Mouse (Mus musculus) liver, embryonic 11.5 days (tissue): ENCODE results near the gene Rinl. TPM values are rescaled to one million over a fixed set of nuclear protein-coding genes. Genes with fewer than 3 reads are reported as not detected.
A peak's percentile ranks its signal among the peaks of the same experiment; 100 is the strongest.

Experiments
- ATAC-seq: fragments of 200-750 bp; cut with Nextera tagmentation; replicated peaks from 2 replicates; pipeline ENCODE4 v1.8.0; 2017; ENCODE audit warnings: moderate number of reproducible peaks, mild to moderate bottlenecking, moderate TSS enrichment, moderate library complexity; ENCODE audit not compliant: low FRiP score
- DNase-seq: peaks from one replicate; pipeline ENCODE4 v3.0.0-alpha.2; 2017; ENCODE audit warnings: low spot score
- H3K27ac ChIP-seq: fragments of 300-500 bp; sonication (generic); 2 replicates; pipeline ENCODE4 v1.5.1; 2014; ENCODE audit warnings: mild to moderate bottlenecking, low read depth, low read length, control low read depth
- H3K27me3 ChIP-seq: fragments of 300-500 bp; sonication (generic); replicated peaks from 2 replicates; pipeline ENCODE4 v1.6.1; 2014; ENCODE audit warnings: low read length, mixed read lengths; ENCODE audit not compliant: control insufficient read depth, insufficient read depth
- H3K36me3 ChIP-seq: fragments of 300-500 bp; sonication (generic); 2 replicates; pipeline ENCODE4 v1.6.1; 2014; ENCODE audit warnings: mild to moderate bottlenecking, low read length, moderate library complexity, mixed read lengths; ENCODE audit not compliant: control insufficient read depth, insufficient read depth
- H3K4me1 ChIP-seq: fragments of 300-500 bp; sonication (generic); replicated peaks from 2 replicates; pipeline ENCODE4 v1.6.1; 2014; ENCODE audit warnings: low read length, mixed read lengths; ENCODE audit not compliant: control insufficient read depth, insufficient read depth
- H3K4me2 ChIP-seq: fragments of 300-500 bp; sonication (generic); 2 replicates; pipeline ENCODE4 v1.6.1; 2014; ENCODE audit warnings: mild to moderate bottlenecking, control low read depth, moderate library complexity
- H3K4me3 ChIP-seq: fragments of 300-500 bp; sonication (generic); 2 replicates; pipeline ENCODE4 v1.5.1; 2014; ENCODE audit warnings: low read depth, low read length, control low read depth
- H3K9ac ChIP-seq: fragments of 300-500 bp; sonication (generic); 2 replicates; pipeline ENCODE4 v1.6.1; 2014; ENCODE audit warnings: low read depth, low read length, control low read depth
- H3K9me3 ChIP-seq: fragments of 300-500 bp; sonication (generic); 2 replicates; pipeline ENCODE4 v1.6.1; 2016; ENCODE audit warnings: low read length, inconsistent platforms, mixed read lengths; ENCODE audit not compliant: control insufficient read depth
- WGBS: fragments of 180-500 bp; shearing (Covaris S2); extraction: QIAGEN DNeasy Blood & Tissue Kit; methylation state at CpG from one replicate; pipeline ENCODE4 v1.1.7; 2014; 5-methylcytosine and 5-hydroxymethylcytosine counted together
- polyA plus RNA-seq: library from polyadenylated mRNA; unstranded; fragments of >200 nt; fragmentation: Nextera tagmentation; extraction: Ambion mirVana; gene quantifications from 2 replicates; pipeline ENCODE4 v1.2.1, GENCODE M21; 2014

Gene Rinl
- polyA plus RNA-seq, 1 experiment from 2014 or later, result 23.1 TPM

DNA sequence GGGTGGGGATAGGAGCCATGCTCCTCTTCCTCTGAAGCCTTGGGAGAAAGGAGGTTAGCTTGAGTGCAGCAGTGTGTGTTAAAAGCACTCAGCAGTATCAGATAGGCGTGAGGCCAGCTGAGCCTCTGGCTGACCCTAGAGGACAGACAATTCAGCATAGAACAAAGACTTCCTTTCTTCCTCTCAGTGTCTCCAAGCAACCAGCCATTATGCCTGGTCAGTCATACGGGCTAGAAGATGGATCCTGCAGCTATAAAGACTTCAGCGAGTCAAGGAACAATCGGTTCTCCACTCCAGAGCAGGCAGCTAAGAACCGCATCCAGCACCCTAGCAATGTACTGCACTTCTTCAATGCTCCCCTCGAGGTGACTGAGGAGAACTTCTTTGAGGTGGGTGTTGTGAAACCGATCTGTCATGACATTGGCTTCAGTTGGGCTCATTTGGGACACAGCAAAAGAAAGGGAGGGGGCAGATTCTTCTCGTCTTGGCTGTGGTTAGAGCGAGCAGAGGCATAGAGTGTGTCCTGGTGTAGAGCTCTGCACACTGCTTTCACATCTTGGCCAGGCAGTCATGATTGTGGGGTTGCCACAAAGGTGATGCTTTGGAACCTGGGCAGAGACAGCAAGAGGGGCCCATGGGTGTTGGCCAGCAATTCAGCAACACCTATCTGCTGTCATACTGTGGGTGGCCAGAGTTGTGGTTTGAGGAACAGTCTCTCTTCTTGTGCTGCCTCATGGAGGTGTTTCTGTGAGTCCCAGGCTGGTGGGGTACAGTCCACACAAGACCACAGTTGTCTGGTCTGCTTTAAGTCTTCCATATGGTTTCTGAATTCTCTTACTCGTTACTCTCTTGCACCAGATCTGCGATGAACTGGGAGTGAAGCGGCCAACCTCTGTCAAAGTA is 31.8 kb downstream of the Rinl start:
- H3K4me1 ChIP-seq, result peaks cover 33% of the 10 kb centered on the region
- no peak overlapping the region for H3K9ac ChIP-seq
- 78% methylated on average over 12 of the region's 12 CpGs for WGBS

DNA sequence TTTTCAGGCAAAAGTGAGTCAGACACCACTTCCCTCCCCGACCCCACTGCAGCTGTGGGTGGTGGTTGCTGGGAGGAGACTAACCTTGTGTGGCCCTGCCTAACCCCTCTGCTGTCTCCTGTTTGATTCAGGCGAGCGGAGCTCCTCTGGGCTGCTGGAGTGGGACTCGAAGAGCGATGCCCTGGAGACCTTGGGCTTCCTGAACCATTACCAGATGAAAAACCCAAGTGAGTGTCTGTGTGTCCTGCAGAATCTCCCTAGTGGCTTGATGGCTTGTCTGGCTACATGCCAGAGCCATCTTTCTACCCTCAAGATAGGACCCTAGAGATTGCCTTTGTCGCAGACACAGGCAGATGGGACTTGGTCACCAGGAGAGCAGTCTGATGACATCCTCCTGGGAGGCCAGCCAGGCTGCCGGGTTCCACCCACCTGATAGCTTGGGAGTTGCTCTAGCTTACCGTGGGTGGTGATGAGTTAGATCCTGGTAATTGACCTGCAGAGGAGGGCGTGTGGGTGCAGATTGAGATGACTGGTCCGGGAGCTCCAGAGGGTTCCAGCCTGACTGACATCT is 32.6 kb downstream of the Rinl start:
- H3K27me3 ChIP-seq, result no peaks in the 10 kb centered on the region
- H3K4me3 ChIP-seq, result no peak overlapping the region
- no peak for ATAC-seq
- no peak overlapping the region for H3K4me2 ChIP-seq
- H3K9ac ChIP-seq, result no peak overlapping the region
- DNase-seq, result no peak
- no peaks in the 10 kb centered on the region for H3K9me3 ChIP-seq
- H3K36me3 ChIP-seq, result peaks cover 56% of the 10 kb centered on the region
- H3K4me1 ChIP-seq, result peaks cover 33% of the 10 kb centered on the region
- 68% methylated on average over 10 of the region's 10 CpGs for WGBS
- no peak overlapping the region for H3K27ac ChIP-seq

More for the DNA sequence above, 31.8 kb downstream of the Rinl start:
- no peak overlapping the region for H3K4me3 ChIP-seq
- H3K36me3 ChIP-seq, result peaks cover 63% of the 10 kb centered on the region
- no peak for ATAC-seq
- H3K9me3 ChIP-seq, result no peaks in the 10 kb centered on the region
- no peak overlapping the region for H3K27ac ChIP-seq
- H3K4me2 ChIP-seq, result no peak overlapping the region
- H3K27me3 ChIP-seq, result no peaks in the 10 kb centered on the region
- no peak for DNase-seq

DNA sequence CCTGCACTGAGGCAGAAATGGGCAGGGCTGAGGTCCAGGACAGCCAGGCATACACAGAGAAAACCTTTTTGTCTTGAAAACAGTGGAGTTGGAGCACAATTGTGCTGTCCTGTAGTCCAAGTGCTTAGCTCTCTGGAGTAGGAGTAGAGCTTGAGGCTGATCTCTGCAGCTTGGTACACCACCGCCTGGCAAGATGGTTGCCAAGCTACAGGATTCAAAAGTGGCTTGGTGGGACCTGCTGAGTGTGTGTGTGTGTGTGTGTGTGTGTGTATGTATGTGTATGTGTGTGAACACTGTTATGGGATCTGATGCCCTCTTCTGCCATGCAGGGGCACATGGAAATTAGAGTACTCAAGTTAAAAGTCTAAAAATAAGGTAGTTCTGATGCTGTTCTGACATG is 33.8 kb downstream of the Rinl start:
- no peak overlapping the region for H3K9ac ChIP-seq
- peaks cover 43% of the 10 kb centered on the region for H3K36me3 ChIP-seq
- peaks cover 25% of the 10 kb centered on the region for H3K4me1 ChIP-seq
- DNase-seq, result no peak
- H3K27me3 ChIP-seq, result no peaks in the 10 kb centered on the region
- no peak overlapping the region for H3K4me2 ChIP-seq
- no peaks in the 10 kb centered on the region for H3K9me3 ChIP-seq
- H3K27ac ChIP-seq, result no peak overlapping the region
- 76% methylated on average over 1 of the region's 1 CpGs for WGBS
- no peak for ATAC-seq
- H3K4me3 ChIP-seq, result no peak overlapping the region

- H3K27ac ChIP-seq, result no peak overlapping the region; the same call in 1 of the 2 replicates
- no peaks in the 10 kb centered on the region for H3K27me3 ChIP-seq
- DNase-seq, result no peak
- H3K4me1 ChIP-seq, result peaks cover 18% of the 10 kb centered on the region
- H3K9me3 ChIP-seq, result no peaks in the 10 kb centered on the region
- H3K36me3 ChIP-seq, result peaks cover 37% of the 10 kb centered on the region
- 52% methylated on average over 10 of the region's 10 CpGs for WGBS
- H3K9ac ChIP-seq, result no peak overlapping the region
- H3K4me3 ChIP-seq, result no peak overlapping the region
- no peak for ATAC-seq
- H3K4me2 ChIP-seq, result no peak overlapping the region
Measured at GRCm38 (mm10) chr7:28822993-28823903, 34.5 kb downstream of the Rinl start.

DNA sequence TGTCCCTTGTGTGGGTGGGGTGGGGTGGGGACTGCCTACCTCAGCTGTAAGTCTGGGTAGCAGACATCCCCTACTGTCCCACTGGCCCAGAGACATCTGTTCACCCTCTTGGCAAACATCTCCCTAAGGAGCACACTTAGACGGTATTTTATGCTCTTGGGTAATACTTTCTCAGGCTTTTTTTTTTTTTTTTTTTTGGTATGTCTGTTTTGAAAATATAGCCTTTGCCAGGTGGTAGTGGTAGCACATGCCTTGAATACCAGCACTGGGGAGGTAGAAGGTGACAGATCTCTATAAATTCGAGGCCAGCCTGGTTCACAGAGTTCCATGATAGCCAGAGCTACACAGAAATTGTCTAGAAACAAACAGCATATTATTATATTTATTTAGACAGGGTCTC is 35.2 kb downstream of the Rinl start:
- peaks cover 31% of the 10 kb centered on the region for H3K36me3 ChIP-seq
- no peak overlapping the region; the same call in 1 of the 2 replicates for H3K27ac ChIP-seq
- WGBS, result 51% methylated on average over 2 of the region's 2 CpGs
- peaks cover 15% of the 10 kb centered on the region for H3K4me1 ChIP-seq
- H3K9me3 ChIP-seq, result no peaks in the 10 kb centered on the region
- ATAC-seq, result no peak
- H3K27me3 ChIP-seq, result no peaks in the 10 kb centered on the region
- DNase-seq, result no peak
- no peak overlapping the region for H3K4me3 ChIP-seq
- no peak overlapping the region for H3K4me2 ChIP-seq
- no peak overlapping the region for H3K9ac ChIP-seq

DNA sequence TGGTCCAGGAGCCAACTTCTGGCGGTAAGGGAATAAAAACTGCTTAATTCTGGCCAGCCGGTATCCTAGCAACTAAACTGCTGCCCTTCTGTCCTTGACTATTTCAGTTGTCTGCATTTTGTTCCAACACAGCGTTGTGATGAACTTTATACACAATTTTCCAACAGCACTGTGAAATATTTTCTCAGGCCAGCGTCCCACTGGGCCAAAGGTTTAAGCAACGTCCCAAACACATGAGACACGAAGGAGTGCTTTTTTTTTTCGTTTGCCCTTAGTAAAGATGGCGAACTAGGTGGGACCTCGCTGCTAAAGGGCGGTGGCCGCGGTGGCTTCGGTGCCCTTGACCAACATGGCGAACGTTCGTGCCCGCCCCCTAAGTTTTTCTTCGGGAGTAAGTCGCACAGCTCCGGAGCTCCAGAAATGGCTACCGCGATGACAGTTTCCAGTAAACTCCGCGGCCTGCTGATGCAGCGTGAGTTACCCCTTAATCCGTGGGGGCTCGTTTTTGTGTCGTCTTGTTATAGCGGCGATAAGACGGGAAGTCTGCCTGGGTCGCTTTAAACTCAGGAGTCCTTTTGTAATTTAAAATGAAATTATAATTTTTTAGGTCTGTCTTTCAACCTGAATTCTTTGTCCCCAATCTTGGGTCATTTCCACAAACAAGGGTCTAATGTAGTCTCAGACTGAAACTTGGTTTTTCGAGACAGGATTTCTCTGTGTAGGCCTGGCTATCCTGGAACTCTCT is 36.3 kb downstream of the Rinl start, which contains the start of gene Ech1:
Gene Ech1, plus strand, starts transcription at position 277 of the 745 bp plus-strand sequence.
- Histone ChIP-seq H3K27me3 (no peaks in the 10 kb centered on the region), H3K4me3 (peak within 1 kb of the TSS; percentile 61), H3K4me1 (peaks cover 15% of the 10 kb centered on the region), H3K36me3 (peaks cover 28% of the 10 kb centered on the region), H3K4me2 (peak within 1 kb of the TSS; percentile 79), H3K9ac (peak within 1 kb of the TSS; percentile 77), H3K9me3 (no peaks in the 10 kb centered on the region), H3K27ac (peak within 1 kb of the TSS; percentile 74)
- 2% methylated on average over 33 of the region's 33 CpGs for WGBS
- ATAC-seq, result peak; percentile 81
- peak; percentile 84 for DNase-seq

DNA sequence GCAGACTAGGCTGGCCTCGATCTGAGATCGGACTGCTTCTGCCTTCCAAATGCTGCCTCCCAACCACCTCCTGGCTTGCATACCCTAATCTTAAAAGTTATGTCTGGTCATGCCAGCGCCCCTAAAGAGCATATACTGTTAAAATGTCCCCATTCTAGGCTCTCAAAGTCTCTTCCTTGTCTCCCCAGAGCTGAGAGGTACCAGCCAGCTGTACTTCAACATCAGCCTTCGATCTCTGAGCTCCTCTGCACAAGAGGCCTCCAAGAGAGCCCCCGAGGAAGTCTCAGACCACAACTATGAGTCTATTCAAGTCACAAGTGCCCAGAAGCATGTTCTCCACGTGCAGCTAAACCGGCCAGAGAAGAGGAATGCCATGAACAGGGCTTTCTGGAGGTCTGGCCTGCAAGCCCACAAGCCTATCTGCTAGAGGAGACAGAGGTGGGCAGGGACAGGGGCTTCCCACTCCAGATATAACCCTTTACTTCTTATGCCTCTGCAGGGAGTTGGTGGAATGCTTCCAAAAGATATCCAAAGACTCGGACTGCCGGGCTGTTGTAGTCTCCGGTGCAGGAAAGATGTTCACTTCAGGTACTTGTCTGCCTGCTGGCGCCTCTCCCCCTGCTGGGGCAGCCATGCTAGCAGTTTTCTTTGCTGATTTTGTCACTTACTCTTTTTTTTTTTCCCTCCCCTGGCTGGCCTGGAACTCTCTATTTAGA is 37.1 kb downstream of the Rinl start:
- Histone ChIP-seq H3K9ac (peak overlapping the region; percentile 77), H3K4me2 (peak overlapping the region; percentile 79), H3K4me3 (peak overlapping the region; percentile 61), H3K27ac (peak overlapping the region; percentile 74), H3K27me3 (no peaks in the 10 kb centered on the region), H3K36me3 (peaks cover 22% of the 10 kb centered on the region), H3K9me3 (no peaks in the 10 kb centered on the region), H3K4me1 (peaks cover 15% of the 10 kb centered on the region)
- DNase-seq (no peak), ATAC-seq (0 out of 2 replicates have a peak, but pooled peaks have one; percentile 23)
- WGBS, result 52% methylated on average over 11 of the region's 11 CpGs
